Mouse (Mus musculus) forelimb bud, embryonic 11.5 days (tissue): ENCODE measurements around the gene Cox5a.
A peak's percentile ranks its signal among the peaks of the same experiment; 100 is the strongest.

Experiments used
- DNase-seq: peaks from one replicate; pipeline ENCODE4 v3.0.0-alpha.2; 2012; ENCODE audit warnings: low read depth, low spot score

Cox5a gene

DNA sequence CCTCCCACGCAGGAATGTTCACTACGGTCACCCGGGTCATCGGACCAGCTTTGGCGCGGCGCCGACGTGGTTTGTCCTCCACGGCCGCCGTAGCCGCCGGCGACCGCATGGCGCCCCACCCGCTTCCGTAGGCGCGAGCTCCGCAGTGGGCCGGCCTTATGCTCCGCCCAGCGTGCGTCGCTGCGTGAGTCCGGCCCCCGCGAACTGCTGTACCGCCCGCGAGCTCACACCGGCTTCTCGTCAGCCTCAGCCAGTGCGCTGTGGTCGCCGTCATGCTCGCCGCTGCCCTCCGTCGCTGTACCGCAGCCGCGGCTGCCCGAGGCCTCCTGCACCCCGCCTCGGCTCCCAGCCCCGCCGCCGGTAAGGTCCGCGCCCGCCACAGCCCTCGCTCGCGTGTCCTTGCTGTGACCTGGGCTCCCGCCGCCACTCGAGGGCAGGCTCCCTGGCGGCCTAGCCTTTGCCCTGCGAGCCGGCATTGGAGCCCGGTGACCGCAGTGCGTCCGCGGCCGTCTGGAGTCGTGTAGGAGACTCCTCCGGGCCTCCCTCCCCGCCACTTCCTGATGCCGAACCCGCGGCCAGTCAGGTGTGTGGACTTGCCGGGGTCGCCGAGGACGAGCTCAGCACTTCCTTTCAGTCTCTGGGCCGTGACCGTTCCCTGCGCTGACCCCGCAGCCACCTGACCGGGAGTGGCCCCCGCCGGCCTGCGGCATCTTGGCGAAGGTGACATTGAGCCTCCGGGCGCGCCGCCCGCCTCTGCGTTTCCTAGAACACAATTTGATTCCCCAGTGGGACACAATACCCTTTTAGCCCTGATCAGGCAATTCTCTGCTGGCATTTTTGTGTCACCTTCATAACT is at the start of gene Cox5a:
Gene Cox5a (plus strand): TSS at position 219 of the 856 bp plus-strand sequence.
- DNase-seq, result peak; percentile 92

DNA sequence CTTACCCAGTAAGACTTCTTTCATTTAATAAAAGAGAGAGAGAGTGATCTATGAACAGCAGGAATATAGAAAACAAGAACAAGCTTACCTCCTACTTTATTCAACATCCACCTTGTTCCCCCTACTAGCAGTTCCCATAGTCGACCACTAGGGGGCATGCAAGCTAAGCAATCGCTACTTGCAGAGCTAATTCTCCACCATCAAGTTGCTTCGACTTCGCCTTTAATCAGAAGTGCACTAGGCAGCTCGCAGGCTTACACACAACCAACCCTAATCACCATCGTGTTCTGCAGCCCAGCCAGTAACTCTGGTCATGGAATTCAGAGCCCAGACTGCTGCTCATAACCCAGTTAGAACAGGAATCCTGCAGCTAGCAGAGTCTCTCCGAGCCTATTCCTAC is 35.3 kb upstream of the Cox5a start:
- DNase-seq, result peak; percentile 81

DNA sequence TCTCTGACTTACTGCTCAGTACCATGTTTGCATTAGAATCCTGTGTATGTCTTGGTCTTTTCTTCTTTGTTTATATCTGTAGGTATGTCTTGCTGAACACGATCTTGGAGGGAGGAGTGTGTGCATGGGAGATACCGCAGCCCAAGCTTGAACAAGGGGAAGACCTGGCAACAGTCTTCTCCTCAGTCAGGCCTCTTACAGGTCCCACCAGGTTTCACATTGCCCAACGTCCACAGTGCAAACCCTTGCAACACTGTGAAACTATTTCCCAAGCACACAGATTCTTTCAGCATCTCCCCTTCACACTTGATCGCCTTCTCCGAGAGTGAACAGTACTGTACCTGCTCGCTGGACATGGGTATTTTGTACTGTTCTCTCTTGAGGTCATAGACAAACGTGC is 33.3 kb upstream of the Cox5a start:
- DNase-seq, result no peak

DNA sequence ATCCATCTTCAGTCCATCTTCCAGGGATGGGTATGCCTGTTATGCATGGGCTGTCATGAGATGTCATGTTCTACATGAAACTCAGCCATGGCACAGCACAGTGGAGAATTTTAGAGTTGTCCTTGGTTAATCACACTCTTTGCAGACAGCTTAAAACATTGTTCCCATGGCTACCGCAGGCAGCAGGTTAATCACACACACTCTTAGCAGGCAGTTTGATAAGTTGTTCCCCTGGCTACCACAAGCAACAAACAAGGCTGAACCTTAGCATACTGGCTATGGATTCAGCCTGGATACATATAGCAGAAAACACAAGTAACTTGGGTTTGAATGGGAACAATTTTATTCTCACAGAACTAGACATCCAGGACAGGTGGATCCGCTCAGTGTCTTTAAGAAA is 27.5 kb upstream of the Cox5a start:
- DNase-seq, result no peak

DNA sequence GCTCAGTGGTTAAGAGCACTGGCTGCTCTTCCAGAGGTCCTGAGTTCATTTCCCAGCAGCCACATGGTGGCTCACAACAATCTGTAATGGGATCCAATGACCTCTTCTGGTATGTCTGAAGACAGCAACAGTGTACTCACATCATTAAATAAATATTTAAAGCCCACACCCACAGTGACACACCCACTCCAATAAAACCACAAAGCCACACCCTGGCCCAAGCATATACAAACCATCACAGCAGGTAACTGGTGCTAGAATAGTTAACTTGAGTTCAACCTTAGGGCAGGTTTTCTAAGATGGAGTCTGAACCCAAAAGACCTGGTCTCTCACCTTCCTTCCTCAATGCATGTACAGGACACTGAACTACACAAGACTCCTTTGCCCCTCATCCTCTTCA is 26.1 kb upstream of the Cox5a start:
- DNase-seq, result no peak

DNA sequence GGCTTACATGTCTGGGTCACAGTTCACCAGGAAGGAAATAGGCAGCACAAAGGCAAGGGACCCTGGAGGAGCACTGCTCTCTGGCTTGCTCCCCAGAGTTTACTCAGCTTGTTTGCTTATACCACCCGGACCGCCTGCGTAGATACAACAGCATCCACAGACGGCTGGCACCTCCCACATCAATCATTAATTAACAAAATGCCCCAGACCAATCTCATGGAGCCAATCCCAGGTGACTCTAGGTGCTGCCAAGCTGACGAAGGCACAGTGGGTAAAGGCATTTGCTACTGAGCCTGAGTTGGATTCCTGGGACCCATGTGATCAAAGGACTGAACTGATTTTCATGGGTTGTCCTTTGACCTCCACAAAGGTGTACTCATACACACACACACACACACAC is 23.8 kb upstream of the Cox5a start:
- no peak for DNase-seq

DNA sequence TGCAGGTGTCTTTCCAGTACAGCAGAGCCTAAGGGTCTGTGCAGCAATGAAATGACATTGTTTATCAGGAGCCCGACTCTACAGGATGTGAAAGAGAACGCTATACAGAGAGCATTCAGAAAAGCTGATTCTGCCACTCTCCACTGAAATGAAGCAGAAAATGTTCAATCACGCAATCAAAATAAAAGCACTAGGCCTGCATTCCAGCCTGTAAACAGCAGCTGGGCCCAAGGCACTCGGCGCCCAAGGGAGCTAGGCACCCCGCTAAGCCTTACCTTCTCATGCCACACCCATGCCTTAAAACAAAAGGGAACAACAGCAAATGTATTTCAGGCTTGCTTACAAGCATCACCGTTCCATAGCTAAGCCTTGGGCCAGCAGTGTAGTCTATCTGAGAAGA is 22.5 kb upstream of the Cox5a start:
- DNase-seq, result no peak

DNA sequence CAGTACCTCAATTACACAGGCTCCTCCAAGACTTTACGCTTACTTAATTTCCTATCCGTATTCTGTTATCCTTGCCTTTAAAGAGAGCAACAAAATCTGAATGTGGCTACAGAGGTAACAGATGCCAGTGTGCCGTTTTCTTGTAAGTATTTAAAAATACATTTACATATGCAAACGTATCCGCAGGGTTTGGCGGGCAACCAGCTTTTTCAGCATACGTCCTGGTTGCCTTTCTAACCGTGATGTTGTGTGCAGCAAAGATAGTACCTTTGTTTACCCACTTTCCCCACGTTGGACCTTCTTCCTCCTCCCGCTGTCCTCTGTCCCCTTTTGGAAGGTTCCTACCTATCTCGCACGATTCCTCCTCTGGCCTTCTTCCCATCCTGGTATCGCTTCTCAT is 19.6 kb upstream of the Cox5a start:
- no peak for DNase-seq

DNA sequence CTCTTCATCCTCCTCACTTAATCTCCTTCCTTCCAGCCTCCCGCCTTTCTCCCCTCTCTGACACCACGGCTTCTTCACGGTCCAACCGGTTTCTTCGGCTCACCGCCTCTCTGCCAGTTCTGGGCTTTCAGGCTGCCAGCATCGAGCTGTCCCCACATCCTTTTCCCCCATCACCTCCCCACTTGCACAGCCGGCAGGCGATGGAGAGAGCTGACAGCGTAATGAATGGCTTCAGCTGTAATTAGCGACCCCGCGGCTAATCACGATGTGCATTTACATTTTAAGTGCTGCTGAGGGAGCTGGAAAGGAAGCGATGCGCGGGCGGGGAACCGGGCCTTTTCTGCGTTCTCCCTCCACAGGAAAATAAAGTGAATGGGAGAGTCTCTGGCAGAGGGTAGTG is 19.2 kb upstream of the Cox5a start:
- no peak for DNase-seq

DNA sequence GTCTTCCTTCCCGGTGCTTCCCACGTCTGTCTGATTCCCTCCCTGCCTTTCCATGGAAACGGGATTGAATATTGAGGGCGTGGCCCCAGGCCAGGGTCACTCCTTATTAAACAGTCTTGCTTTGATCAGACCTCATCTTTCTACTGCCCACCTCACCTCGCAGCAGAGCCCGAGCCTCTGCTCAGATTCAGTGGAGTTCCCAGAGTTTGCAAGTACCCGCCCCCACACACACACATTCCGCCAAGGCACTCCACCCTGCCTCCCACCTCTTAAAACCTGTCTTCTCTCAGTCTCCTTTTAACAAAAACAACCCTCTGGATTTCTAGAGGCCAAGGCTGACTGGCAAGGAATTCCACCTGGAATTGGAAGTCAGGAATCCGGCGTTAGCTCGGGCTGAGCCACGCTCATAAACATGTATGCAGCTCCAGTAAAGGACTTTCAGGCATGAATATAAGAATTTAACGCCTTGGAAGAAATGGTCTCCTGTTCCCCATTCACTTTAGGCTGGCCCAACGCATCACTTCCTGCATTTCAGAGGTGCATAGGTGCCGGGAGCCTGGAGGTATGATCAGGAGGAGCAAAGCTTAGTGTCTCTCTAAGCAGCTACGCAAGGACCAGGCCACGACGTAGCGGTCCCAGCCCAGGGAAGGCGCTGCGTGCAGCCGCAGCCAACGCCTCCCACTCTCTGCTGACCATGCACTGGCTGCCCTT is 18.0 kb upstream of the Cox5a start:
- no peak for DNase-seq

DNA sequence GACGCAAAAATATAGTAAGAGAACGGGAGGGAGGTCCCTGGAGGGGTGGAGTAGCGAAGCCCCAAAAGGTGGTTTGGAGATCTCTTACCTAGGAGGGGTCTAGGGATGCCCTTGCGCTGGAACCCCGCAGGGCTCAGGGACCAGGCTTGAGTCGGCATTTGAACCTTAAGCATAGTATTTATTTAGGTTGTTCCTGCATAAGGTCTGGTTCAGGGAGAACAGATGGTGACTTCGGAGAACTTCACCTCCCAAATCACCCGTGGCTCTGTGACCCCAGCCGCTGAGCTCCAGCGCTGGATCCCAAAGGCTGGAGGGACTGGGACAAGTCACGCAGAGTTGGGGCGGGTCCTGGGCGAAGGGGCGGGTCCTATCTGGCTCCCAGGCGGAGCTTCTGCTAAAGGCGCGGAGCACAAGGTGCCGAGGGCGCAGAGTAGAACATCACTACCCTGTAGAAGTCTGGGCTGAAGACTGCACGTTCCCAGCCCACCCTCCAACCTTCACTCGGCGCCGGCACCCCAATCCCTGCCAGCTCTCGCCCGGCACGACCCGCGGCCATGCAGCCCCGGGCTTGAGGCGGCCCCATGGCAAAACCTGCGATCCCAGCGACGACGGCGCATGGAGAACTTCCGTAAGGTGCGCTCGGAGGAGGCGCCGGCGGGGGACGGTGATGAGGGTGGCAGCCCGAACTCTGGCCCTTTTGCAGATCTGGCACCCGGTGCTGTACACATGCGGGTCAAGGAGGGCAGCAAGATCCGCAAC is 17.3 kb upstream of the Cox5a start, which contains the start of gene Rpp25:
Gene Rpp25 (plus strand): TSS at position 405 of the 759 bp plus-strand sequence.
- DNase-seq, result peak; percentile 24

DNA sequence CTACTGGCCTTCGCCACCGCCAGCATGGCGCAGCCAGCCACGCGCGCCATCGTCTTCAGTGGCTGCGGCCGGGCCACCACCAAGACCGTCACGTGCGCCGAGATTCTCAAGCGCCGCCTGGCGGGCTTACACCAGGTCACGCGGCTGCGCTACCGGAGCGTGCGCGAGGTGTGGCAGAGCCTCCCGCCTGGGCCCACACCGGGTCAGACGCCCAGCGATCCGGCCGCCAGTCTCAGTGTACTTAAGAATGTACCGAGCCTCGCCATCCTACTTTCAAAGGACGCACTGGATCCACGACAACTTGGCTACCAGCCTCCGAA is 16.7 kb upstream of the Cox5a start:
- DNase-seq, result peak; percentile 55

DNA sequence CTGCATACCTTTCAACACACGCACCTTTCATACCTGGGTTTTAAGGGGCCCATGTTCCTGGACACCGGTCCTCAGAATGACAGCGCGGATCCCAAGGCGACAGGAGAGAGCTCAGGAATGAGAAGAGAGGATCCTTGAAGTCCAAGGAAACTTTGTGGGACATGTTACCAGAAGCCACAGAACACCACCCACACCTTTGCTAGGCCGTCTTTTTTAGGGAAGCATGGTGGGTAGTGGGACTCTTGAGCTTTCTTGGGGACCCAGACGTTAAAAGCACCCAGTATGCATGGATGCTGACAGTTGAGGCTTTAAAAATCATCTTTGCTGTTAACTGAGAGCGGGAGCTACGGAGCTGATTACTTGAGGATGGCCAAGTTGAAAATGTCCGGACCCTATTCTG is 16.2 kb upstream of the Cox5a start:
- no peak for DNase-seq

DNA sequence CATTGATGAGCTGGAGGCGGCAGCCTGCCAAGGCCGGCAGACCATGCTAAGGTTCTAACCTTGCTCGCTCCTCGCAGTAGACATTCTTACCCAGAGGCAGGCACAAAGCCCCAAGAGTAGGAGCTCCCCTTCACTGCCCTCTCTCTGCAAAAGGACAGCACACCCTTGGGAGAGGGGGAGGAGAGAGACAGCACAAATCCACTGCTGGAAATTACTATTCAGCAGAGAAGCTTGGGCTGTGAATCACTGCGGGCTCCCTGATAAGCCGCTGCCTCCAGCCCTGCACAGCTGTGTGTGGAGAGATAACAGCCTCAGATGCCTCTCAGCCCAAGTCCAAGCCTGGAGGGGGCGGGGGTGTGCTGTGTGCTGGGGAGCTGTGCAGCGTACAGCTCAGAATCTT is 15.4 kb upstream of the Cox5a start:
- no peak for DNase-seq

DNA sequence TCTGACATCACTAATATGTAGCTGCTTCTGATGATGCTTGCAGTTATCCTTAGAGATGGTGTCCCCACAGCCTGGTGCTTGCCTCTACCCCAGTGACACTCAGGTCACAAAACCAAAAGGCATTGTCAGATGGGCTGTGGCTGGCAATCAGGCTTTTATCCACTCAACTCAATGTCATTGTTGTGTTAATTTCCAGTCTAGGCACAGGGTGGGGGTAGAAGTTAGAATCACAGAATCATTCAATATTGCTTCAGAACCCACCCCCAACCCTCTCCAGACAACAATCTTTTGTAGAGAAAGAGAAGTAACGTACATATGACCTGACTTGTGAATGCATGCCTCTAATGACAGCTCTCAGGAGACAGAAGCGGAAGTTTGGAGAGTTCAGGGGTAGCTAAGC is 10.5 kb upstream of the Cox5a start:
- DNase-seq, result no peak

DNA sequence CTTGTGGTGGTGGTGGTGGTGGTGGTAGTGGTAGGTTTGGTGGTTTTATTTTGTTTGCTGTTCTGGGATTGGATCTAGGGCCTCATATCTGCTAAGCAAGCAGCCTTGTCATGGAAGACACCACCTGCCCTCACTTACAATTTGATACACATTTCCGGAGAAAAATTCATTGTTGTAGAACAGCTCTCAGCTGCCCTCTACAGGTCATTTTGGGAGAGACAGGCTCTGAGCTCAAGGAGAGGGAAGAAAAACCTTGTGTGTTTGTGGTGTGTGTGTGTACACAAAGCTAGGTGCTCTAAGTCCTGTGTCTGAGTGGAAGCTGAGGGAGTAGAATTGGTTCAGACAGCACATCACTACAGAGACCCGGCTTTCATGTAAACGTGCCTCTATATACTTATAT is 4.0 kb upstream of the Cox5a start:
- DNase-seq, result peak; percentile 65

DNA sequence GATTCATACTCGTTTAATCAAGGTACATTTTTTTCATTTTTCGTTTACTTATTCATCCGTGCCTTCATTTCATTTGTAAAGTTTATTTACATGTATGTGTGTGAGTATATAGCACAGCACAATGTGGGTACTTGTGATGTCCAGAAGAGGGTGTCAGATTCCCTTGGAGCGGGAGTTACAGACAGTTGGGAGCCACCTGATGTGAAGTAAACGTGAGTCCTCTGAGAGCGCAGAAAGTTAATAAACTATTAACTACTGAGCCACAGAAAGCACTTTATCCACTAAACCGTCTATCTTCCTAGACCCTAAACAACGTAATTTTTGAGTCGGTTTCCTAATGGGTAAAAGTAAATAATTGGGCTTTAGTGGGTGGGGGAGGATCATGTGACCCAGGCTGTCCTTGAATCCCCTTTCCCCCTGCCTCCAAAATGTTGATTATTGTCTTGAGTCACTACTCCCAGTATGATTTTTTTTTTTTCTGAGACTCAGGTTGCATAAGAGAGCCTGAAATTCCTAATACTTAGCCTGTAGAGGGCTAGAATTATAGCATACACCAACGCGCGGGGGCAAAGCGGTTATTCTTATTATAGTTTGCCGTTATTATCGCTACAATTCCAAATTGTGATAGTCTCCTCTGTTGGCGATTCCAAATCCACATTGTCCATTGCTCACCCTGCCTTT is 559 bp upstream of the Cox5a start:
- no peak for DNase-seq

DNA sequence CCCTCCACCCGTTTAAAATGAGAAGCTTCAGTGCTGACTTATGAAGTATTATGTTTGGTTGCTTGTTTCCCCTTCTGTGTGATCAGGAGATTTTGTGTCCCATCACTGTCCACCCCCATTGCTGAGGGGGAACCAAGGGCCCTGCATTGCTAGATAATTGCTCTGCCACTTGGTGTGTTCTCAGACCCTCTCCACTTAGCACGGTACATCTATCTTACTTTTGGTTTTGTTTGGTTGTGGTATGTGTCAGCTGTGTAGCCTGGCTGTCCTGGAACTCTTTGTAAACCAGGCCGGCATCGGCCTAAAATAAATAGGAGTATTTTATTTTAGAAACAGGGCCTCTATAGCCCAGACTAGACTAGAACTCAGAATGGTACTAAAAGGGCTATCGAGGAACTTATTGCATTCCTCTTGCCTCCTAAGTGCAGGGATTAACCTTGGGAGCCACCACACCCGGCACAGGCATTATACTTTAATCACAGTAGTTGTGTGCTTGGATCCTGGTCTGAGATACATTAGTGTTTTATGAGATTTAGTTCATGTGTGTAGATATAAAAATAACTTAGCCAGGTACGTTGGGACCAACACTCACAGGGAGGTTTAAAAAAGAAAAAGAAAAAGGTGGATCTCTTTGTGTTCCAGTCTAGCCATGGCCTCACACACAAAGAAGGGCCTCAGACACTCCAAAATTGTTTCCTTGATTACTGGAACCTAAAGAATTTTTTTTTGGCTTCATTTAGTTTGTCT is 1.2 kb downstream of the Cox5a start:
- no peak for DNase-seq

DNA sequence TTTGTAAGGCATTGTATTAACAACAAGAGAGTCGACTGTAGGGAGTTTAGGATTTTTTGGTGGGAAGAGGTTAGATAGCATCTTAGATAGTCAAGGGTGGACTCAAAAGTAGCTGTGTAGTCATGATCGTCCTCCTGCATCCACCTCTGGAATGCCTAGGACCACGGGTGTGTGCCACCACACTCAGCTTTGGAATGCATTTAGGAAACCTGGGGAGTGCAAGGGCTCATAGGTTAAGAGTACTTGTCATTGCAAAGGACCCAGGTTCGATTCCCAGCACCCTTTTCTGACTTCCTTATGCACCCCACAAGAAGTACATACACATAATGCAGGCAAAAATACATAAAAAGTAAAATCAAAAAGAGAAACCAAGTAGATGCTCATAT is 1.8 kb downstream of the Cox5a start:
- no peak for DNase-seq

DNA sequence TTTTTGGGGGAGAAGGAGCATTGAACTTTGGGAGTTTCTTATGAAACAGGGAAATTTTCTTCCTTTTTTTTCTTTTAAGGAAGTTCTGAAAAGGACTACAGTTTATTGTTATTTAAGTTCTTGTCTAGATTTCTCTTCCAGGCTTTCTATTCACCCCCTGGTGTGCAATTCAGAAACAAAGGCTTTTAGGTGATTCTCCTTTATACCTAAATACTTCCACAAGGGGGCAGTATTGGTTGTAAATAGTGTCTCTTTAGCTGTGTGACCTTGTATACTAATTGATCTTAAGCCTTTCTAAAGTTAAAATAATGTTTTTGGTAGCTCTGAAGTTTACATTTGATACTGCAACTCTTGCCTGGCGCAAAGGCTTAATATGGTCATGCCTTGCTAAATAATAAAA is 2.7 kb downstream of the Cox5a start:
- peak; percentile 60 for DNase-seq

DNA sequence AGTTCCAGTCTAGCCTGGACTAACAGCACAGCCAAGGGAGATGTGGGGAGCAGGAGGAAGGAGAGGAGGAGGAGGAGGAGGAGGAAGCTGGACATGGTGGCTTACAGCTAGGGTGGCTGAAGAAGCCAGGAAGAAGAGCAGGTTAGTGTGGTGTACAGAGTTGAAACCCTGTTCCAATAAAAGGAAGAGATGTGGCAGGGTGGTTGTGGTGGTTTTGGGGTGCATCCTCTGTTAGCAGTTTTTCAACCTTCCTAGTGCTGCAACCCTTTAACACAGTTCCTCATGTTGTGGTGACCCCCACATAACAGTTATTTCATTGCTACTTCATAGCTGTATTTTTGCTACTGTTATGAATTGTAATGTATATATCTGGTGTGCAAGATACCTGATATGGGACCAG is 3.4 kb downstream of the Cox5a start:
- no peak for DNase-seq
